Mouse (Mus musculus): ENCODE measurements around the gene Ccdc148.

Ccdc148 gene

DNA sequence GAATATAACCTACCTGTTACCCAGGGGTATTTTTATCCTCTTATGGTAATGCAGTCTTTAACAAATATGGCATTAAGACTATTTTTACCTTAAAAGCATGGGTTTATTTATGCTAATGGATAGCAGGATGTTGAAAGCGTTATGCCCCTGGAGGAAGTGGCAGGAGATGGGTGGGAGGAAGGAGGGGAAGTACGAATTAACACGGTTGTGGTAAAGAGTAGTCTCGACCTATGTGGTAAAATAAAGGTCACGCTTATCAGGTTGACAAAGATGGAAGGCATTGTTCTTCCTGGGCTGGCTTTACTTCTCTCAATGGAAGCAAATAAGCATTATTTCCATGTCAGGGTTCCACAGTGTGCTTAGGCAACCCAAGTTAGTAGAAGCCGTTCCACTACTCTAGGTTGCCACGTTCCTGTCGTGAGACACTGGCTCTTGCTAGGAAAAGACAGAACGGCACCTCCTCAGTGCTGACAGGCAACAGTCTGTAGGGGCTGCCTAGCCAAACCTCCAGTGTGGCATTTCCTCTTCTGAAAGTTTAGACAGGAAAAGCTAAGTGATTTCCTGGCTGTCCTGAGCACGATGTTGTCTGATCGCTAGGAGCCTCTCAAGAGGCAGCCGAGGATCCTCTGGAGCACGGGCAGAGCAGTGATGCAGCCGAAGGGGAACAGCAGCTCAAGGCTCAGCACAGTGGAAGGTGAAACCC is 253.5 kb downstream of the Ccdc148 start:
- DNase-seq (ENCODE audit: low read depth) = peak; percentile 65

DNA sequence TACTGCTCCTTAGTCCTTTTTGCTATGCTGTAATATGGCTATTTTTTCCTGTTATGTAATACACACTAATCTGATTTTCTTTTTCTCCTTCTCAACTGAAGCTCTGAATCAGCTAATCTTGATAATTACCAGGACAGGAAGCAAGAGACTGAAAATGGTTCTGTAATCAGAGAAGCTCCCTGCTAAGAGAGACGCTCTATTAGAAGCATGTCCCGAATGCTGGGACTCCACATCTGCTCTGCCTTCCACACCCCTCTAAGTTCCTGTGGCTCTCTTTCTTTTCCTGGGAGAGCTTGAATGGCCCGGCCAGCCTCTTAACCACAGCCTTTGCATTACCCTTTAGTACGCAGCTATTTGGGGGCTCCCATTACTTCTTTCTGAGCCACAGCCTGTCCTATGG is 255.4 kb downstream of the Ccdc148 start:
- DNase-seq (ENCODE audit: low read depth) = no peak

DNA sequence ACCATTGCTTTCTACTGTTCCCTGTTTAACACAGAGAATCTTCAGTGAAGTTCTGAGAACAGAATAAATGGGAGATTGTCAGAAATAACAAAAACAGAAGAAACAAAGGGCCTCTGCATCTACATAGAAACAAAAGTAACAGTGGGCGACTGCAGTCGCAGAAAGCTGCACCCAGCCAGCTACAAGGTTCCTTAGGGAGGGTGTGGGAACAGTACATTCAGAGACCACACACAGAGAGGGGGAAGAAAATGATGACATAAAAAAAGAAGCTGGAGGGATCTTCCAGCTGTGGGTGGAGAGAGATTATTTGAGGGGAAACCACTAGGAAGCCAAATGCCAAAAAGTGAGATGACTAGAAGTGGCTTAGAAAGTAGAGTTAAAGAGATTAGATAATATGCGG is 280.6 kb downstream of the Ccdc148 start:
- DNase-seq (ENCODE audit: low read depth) = no peak

DNA sequence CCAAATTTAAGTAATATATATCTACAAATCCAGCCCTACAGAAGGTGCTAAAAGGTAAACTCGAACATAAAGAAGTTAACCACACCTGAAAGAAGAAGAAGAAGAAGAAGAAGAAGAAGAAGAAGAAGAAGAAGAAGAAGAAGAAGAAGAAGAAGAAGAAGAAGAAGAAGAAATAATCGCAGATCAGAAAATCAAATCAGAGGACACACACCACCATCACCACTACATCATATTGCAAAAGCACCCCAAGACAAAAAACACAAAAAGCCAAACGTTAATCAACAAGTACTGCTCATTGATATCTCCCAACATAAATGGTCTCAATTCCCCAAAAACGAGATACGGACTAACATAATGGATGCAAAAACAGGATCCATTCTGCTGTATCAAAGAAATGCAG is 301.3 kb downstream of the Ccdc148 start, which contains the start of gene Gm11099:
Gene Gm11099, plus strand, starts transcription at position 301 of the 400 bp plus-strand sequence.
- DNase-seq (ENCODE audit: low read depth) = no peak

DNA sequence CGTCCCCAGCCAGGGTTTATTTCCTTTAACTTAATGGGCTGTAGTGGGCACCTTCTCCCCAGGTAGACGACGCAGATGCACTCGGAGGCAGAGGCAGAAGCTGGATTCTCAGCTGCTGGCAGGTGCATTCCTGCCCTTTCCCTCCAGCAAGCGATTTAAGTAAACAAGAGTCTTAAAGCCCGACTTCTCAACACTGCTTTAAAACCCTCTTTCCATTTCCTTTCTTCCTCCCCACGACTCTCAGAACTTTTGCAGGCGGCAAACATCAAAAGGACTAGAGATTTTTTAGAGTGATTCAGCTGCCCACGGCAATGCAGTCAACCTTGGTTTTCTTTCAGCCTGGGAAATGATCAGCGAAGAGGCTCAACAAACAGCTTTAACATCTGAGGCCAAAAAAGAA is 316.0 kb downstream of the Ccdc148 start:
- peak; percentile 78 for DNase-seq (ENCODE audit: low read depth)

DNA sequence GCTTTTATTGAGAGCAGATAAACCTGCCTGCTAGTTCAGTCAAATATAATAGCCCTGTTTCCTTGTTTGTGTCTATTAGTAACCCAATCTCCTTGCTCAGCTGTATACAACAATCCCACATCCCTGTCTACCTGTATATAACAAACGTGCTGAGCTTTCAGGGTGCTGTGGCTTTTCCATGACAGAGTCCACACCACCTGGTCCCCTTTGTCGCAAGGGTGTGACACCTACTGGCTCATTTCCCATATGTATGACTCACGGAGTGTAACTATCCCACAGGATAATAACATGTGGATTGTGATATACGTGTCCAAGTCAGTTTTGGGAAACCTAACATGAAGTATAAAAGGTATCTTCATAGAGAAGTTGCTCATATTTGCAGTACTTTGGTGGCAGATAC is 318.0 kb downstream of the Ccdc148 start:
- no peak for DNase-seq (ENCODE audit: low read depth)

DNA sequence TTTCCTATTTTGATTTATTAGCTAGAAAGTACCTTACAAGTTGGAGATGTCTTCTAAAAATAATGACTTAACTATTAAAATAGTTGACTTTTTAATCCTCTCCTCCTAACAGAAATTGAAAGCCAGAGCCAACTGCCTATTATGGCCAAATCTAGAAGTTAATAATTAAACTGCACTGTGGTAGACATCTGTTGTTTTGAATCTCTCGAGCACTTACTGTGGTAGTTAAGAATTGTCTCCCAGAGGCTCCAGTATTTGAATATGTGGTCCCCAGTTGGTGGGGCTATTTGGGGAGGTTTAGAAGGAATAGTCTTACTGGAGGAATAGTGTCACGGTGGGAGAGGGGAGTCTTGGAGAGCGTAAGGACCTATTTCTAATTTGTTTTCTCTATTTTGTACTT is 319.5 kb downstream of the Ccdc148 start:
- DNase-seq (ENCODE audit: low read depth) = no peak

DNA sequence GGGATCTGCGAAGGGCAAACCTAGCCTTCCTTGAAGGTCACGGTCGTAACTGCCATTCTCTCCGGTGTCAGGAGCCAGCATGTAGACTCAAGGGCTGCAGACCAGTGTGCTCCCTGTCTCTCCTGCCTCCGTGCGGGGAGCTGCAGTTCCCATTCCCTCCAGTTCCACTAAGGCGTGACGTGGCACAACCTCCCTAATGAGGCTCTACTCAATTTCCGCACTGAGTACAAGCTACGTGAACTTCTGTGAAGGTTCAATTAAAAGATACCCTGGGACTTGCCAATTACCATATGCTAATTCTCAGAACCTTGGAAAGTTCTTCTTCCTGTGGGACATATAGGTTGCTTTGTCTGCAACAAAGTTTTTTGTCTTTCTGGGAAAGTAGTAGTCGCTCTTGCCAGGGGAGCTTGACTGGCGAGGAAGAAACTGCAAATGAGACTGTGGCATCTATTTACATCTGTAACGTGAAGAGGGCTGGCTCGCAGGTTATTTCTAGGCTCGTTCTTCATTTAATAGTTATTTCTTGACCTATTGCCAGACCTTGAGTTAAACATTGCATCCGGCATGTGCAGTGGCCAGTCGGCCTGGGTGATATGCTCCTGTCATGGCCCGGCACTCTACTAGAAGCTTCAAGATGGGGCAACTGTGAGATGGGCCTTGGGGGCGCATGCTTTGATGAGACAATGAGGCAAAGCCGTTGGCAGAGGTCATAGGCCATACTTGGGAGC is 328.1 kb downstream of the Ccdc148 start:
- DNase-seq (ENCODE audit: low read depth) = no peak

DNA sequence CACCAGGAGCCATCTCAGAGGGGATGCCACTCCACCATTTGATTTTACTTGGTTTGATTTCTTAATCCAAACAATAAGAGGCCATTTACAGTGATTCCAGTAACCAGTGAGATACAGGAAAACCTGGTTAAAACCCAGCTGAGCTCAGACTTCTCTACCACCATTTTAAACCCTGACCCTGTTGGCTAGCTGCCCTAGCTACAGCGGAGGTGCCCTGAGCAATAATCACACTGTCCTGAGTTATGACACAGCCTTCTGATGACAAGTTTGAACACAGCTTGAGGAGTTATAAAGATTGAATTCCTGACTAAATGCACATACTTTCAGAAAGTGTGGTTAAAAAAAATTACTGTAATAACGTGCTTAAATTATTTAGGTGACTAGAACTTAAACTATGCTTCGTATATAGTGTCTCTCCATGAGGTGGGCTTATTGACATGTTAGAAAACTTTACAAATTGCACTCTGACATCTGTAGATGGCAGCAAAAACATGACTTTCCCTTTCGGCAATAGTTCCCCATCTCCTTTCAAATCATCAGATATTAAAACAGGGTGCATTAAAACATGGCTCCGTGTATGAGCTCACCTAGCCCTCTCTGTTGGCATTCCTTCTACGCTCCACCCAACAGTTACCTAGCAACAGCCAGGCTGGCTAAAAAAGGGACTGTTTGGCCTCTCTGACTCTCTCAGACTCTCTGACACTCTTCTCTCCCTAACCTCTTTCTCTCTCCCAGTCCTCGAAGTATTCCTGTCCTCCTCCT is 330.3 kb downstream of the Ccdc148 start:
- DNase-seq (ENCODE audit: low read depth) = peak; percentile 36

DNA sequence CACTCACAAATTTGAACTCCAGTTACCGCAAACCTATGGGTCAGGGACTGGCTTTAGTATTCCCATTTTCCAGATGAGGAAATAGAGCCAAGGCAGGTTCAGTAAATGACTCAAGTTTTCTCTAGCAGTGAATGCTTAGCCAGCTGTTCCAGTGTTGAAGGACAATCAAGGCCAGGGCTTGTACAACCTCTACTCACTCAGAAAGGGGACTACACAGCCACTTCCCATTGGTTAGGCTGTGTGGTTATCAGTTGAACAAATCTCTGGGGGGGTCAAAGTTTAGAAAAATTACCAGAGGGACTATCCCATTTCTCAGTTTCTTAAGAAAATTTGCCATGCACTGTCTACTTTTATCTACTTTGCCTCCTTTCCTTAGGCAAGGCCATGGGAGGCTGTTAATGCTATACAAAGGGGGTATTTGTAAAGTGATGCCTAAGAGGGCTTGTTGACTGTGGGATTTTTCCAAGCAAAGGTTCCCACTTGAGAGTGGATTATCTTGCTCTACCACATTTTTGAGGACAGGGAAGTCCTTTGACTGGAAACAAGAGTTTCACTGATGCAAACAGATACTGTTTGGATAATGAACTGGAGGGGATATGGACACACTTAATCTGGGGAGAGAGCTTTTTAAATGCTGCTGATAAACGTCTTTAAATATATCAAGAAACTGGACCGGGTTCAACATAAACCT is 331.4 kb downstream of the Ccdc148 start:
- DNase-seq (ENCODE audit: low read depth) = no peak

DNA sequence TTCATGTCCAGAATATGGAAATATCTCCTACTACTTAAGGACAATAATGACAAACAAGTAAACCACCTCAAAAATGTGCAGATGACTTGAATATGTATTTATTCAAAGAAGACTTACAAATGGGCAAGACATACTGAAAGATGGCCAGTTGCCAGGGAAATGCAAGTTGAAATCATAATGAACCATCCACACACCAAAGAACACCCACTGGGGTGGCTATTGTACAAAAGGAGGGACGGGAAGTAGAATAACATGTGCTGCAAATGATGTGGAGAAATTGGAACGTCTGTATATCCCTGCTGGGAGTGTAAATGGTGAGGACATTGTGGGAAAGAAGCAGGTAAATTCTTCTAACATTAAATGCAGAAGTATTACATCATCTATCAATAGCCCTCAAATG is 347.5 kb downstream of the Ccdc148 start:
- DNase-seq (ENCODE audit: low read depth) = no peak

DNA sequence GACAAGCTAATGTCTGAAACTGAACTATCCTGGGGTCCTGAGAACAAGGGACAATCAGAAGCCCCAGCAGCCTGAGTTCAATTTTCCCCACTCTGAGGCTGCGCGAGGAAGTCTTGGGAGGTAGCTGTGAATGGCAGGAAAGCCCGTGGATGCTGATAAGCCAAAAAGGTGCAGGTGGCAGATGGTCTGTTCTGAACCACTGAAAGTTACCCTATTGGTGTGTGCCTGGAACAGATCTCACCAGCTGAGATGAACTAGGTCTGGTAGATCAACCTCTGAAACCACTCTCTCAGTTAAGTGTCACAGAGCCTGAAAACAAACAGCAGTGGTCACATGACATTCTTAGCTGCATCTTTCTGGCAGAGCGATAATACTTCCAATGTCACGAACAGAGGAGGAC is 360.9 kb downstream of the Ccdc148 start:
- DNase-seq (ENCODE audit: low read depth) = no peak

DNA sequence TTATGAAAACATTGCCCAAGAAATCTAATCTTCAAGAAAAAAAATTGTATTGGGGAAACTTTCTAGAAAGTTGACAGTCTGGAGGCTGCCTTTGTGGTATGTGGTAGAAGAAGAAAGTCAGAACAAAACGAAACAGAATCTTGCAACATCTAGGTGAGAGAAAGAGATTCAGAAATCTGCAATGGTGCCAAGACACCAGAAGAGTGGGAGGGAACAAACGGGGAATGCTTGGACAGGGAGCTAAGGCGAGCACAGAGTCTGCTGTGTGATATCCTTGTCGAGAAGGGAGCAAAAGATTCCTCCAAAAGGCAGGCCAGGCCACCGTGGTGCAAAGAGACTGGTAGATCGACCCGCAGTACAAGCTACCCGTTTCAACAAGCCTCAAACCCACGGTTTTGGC is 361.4 kb downstream of the Ccdc148 start:
- DNase-seq (ENCODE audit: low read depth) = no peak

DNA sequence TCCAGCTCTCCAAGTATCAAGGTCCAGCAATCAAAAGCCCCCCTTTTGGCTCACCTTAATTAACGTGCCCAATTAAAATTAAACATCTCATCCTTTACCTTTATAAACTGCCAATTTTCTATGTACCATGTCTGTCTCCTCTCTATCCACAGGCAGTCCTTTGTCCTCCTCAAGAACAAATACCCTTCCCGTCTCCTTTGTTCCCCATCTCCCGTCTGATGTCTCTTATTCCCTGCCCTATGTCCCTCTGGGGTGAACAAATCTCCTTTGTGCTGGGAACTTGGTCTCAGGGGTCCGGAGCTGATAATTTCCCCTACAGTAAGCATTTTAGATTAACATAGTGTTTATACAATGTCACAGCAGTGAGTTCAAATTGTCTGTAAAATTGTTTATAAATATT is 363.0 kb downstream of the Ccdc148 start:
- no peak for DNase-seq (ENCODE audit: low read depth)

DNA sequence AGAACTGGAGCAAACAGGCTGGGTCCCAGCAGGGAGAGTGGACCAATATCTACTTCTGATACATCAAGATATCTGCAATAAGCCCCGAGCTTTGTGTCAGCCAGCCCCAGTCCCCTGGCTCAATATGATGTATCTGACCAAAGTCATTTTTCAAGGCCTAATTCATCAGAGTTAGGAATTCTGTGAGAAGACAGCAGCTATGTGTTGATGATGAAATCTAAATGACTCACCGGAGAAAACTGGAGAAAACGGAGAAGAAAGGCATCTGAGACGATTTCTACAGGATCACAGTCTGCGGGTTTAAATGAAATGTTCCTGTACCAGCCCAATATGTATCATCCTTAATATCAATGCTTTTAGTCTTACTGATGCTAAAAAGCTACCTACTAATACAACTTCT is 365.1 kb downstream of the Ccdc148 start:
- DNase-seq (ENCODE audit: low read depth) = no peak

DNA sequence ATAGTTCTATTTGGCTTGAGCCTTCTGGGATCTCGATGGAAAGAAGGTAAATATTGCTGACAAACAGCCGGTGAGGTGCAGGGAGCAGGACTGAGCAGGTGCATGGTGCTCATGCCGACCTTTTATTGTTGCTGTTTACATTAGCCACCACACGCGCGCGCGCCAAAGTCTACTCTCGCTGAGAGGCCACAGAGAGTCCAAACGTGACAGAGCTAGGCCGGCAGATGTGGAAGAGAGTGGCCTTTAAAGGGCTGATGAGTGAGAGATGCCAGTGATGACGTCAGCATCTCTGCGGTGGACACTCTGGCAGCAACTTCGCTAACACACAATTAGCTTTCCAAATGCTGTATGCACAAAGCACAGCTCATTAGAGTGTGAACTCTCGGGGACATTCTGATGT is 366.0 kb downstream of the Ccdc148 start:
- DNase-seq (ENCODE audit: low read depth) = no peak

DNA sequence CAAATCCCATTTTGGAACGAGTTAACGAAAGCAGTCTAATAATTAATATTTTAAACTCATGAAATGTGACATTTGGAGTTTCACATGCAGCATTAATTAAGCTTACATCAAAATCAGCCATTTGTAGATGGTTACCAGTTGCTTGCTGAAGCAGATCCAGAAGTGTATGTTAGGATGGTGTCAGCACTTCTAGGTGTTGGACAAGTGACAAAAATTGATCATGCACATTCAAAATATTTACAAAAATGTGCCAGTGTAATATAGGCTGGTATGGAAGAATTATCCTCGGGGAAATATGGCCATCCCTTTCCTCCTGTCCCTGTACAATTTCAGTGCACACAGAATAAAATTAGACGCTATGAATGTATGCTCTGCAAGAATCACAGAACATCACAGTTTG is 370.1 kb downstream of the Ccdc148 start:
- no peak for DNase-seq (ENCODE audit: low read depth)

DNA sequence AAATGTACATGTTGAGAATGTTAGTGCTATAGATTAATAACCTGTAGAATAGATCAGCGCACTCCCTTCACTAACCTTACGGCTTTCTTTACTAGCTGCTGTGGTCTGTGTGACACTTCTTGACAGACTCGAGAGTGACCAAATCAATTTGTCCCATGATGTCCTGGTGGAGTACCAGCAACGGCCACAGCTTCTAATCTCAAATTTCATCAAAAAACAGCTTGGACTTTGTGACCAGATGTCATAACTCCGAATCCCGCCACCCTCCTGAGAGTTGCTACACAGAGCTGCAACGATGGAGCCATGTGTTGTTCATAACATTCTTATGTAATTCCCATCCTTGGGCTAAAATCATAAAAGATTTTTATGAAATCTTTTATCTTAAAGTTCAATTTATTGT is 370.5 kb downstream of the Ccdc148 start:
- DNase-seq (ENCODE audit: low read depth) = no peak

DNA sequence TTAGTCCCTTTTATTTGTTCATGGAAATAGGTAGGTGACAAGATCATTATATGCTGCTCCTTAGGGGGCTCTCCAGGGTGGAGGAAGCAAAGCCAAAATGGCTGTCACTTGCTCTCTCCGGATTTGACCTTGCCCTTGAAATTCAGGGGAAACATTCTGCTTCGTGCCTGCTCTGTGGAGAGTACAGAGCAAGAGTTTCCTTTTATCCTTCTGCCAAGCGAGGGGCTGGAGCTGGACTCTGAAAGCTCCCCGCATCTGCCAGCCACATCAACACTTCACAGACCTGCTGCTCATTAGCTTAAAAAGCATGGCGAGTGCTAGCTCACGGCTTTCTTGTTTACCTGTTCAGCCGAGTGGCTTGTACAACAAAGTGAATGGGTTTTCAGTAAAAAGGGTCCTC is 373.1 kb downstream of the Ccdc148 start:
- DNase-seq (ENCODE audit: low read depth) = no peak

DNA sequence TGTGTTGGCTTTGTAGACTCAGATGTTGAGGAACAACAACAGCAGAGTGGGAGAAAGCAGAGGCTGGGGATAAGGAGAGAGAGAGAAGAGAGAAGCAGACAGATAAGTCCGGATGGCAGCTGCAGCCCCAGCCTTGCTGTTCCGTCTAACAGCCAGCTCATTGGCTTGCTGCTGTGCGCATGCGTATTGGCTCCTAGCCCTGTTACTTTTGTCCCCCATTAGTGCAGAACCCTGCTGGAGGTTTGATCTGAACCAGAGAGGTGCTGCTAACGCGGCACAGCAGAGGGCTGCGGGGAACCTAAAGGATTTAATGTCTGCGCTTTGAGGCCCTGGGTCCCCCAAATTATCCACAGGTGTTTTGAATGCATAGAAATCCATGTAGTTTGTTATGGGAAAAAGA is 373.8 kb downstream of the Ccdc148 start:
- no peak for DNase-seq (ENCODE audit: low read depth)

DNA sequence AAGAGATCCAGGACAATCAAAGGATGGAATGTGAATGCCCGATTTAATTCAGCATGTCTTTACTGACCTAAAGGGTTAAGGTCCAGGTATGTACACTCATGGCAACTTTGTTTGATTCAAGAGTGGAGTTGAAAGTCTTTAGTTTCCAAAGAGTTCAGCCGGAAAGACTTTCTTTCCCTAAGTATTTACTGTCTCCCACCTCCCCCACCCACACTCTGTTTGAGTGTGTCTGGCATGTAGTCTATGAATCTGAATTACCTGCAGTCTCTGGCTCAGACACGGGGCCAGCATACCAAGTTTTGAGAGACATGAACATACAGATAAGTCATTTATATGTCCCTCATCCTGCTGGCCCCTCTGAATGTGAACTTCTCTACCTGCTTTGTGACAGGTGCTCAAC is 374.3 kb downstream of the Ccdc148 start:
- DNase-seq (ENCODE audit: low read depth) = no peak

DNA sequence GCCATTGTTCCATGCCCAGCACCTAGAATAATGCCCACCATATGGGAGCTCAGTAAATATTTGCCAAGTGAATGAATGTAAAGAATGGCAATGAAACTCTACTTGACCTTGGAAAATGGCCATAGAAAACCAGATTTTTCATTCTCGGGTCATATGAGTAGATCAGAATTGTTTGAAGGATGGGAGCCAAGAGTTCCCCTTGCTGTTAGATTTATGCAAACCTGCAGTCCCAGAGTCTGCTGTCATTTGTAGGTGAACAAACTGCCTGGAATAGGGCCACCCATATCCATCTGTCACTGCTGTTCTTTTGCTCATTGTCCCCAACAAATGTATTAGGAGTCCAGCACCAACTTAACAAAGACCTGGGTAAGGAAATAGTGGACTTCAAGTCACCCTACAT is 377.0 kb downstream of the Ccdc148 start:
- no peak for DNase-seq (ENCODE audit: low read depth)

Data from naive thymus-derived CD4-positive, alpha-beta T cell, adult 2 months (primary cell).